Mouse (Mus musculus): Measurements from ENCODE around the gene Mov10. TPM values are rescaled to one million over a fixed set of nuclear protein-coding genes. Genes with fewer than 3 reads are reported as not detected.

Mov10 gene
- polyA plus RNA-seq, 1 experiment = 23.9 TPM

GRCm38 (mm10) chr3:104791671-104792070 lies 26.7 kb downstream of the Mov10 start:
- no peak for DNase-seq

DNA sequence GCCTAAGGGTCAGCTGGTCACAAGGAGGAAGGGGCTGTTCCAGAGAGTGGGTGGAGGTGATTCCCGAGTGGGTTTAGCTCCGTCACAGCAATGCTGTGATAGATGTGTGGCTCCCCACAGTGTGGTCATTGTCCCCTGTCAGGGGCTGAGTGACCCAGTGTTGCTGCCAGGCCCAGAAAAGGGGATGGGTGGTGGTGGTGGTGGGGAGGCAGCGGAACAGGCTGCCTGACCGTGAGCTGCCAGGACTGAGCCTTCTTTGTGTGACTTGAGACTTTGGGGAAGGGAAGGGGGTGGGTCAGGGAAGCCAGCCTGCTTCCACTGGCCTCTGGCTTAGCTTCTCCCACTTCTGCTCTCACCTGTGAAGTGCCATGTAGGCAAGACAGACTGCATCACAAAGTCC lies 27.3 kb downstream of the Mov10 start:
- Histone ChIP-seq H3K4me1 (replicated peaks; ENCODE audit: control insufficient read depth, insufficient read depth, low read length) (peaks cover 6% of the 10 kb centered on the region), H3K27me3 (ENCODE audit: control insufficient read depth, insufficient read depth, low read length) (peaks cover 6% of the 10 kb centered on the region; the same call in 1 of the 2 replicates), H3K4me3 (ENCODE audit: control insufficient read depth, insufficient read depth, low read length) (no peak overlapping the region), H3K27ac (ENCODE audit: control insufficient read depth, insufficient read depth, low read length) (no peak overlapping the region), H3K36me3 (ENCODE audit: control insufficient read depth, insufficient read depth, low read length) (peaks cover 7% of the 10 kb centered on the region)
- no peak for DNase-seq
- TF ChIP-seq CTCF (IDR thresholded peaks at IDR 0.05; ENCODE audit: borderline replicate concordance, control insufficient read depth, extremely low read depth, insufficient read depth, low read length, poor library complexity) (no peak), POLR2A (IDR thresholded peaks at IDR 0.05; ENCODE audit: control insufficient read depth, extremely low read depth, insufficient read depth, low read length, poor library complexity) (no peak)
- 74% methylated on average over 4 of the region's 4 CpGs for WGBS

More at GRCm38 (mm10) chr3:104791671-104792070, 26.7 kb downstream of the Mov10 start:
- H3K4me1 ChIP-seq (replicated peaks; ENCODE audit: control insufficient read depth, insufficient read depth, low read length) = peaks cover 6% of the 10 kb centered on the region
- H3K27ac ChIP-seq (ENCODE audit: control insufficient read depth, insufficient read depth, low read length) = no peak overlapping the region
- H3K27me3 ChIP-seq (ENCODE audit: control insufficient read depth, insufficient read depth, low read length) = peaks cover 6% of the 10 kb centered on the region; the same call in 1 of the 2 replicates
- TF ChIP-seq CTCF (IDR thresholded peaks at IDR 0.05; ENCODE audit: borderline replicate concordance, control insufficient read depth, extremely low read depth, insufficient read depth, low read length, poor library complexity) = no peak
- WGBS = 95% methylated on average over 8 of the region's 8 CpGs
- H3K4me3 ChIP-seq (ENCODE audit: control insufficient read depth, insufficient read depth, low read length) = no peak overlapping the region
- peaks cover 13% of the 10 kb centered on the region for H3K36me3 ChIP-seq (ENCODE audit: control insufficient read depth, insufficient read depth, low read length)

GRCm38 (mm10) chr3:104790401-104790937 lies 27.9 kb downstream of the Mov10 start:
- H3K4me1 ChIP-seq (replicated peaks; ENCODE audit: control insufficient read depth, insufficient read depth, low read length) = peaks cover 6% of the 10 kb centered on the region

DNA sequence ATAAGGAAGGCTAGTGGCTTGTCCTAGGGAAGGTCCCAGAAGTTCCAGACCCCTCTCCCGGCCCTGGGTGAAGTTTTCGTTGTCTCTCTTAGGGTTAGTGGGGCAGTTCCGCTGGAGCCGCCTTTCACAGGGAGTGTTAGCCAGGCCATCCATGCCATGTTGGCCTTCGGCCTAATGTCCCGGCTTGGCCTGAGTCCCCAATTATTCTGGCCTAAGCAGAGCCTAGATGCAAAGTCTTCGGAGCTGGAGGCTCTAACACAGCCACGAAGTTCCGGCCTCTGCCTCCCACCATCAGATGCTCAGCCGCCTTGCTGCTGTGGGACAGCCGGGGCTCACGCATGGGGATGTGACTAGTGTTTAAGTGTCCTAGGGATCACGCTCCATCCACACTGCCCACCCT lies 28.5 kb downstream of the Mov10 start:
- WGBS = 92% methylated on average over 13 of the region's 13 CpGs
- TF ChIP-seq CTCF (IDR thresholded peaks at IDR 0.05; ENCODE audit: borderline replicate concordance, control insufficient read depth, extremely low read depth, insufficient read depth, low read length, poor library complexity) (no peak), POLR2A (IDR thresholded peaks at IDR 0.05; ENCODE audit: control insufficient read depth, extremely low read depth, insufficient read depth, low read length, poor library complexity) (no peak)
- Histone ChIP-seq H3K4me1 (replicated peaks; ENCODE audit: control insufficient read depth, insufficient read depth, low read length) (peaks cover 6% of the 10 kb centered on the region), H3K27ac (ENCODE audit: control insufficient read depth, insufficient read depth, low read length) (no peak overlapping the region), H3K4me3 (ENCODE audit: control insufficient read depth, insufficient read depth, low read length) (no peak overlapping the region), H3K27me3 (ENCODE audit: control insufficient read depth, insufficient read depth, low read length) (peaks cover 6% of the 10 kb centered on the region; the same call in 1 of the 2 replicates), H3K36me3 (ENCODE audit: control insufficient read depth, insufficient read depth, low read length) (no peaks in the 10 kb centered on the region)
- DNase-seq = no peak

More at GRCm38 (mm10) chr3:104790401-104790937, 27.9 kb downstream of the Mov10 start:
- H3K27me3 ChIP-seq (ENCODE audit: control insufficient read depth, insufficient read depth, low read length) = peaks cover 6% of the 10 kb centered on the region; the same call in 1 of the 2 replicates
- 78% methylated on average over 6 of the region's 6 CpGs for WGBS
- peaks cover 2% of the 10 kb centered on the region for H3K36me3 ChIP-seq (ENCODE audit: control insufficient read depth, insufficient read depth, low read length)
- no peak for TF ChIP-seq POLR2A (IDR thresholded peaks at IDR 0.05; ENCODE audit: control insufficient read depth, extremely low read depth, insufficient read depth, low read length, poor library complexity)
- TF ChIP-seq CTCF (IDR thresholded peaks at IDR 0.05; ENCODE audit: borderline replicate concordance, control insufficient read depth, extremely low read depth, insufficient read depth, low read length, poor library complexity) = no peak
- no peak overlapping the region for H3K27ac ChIP-seq (ENCODE audit: control insufficient read depth, insufficient read depth, low read length)
- DNase-seq = no peak
- H3K4me3 ChIP-seq (ENCODE audit: control insufficient read depth, insufficient read depth, low read length) = no peak overlapping the region

DNA sequence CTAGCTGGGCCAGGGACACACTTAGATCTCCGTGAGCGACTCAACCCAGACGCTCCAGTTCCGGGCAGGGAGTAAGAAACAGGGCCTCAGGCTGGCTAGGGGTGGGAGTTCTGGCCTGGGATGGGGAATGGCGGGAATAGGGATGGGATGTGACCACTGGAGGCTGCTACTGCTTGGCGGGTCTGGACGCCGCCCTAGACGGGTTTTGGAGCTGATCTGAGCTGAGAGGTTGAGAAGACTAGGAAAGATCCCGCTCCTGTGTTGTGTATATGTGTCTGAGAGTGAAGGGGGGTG lies 29.1 kb downstream of the Mov10 start:
- WGBS = 48% methylated on average over 10 of the region's 10 CpGs
- TF ChIP-seq POLR2A (IDR thresholded peaks at IDR 0.05; ENCODE audit: control insufficient read depth, extremely low read depth, insufficient read depth, low read length, poor library complexity) (no peak), CTCF (IDR thresholded peaks at IDR 0.05; ENCODE audit: borderline replicate concordance, control insufficient read depth, extremely low read depth, insufficient read depth, low read length, poor library complexity) (no peak)
- H3K27me3 ChIP-seq (ENCODE audit: control insufficient read depth, insufficient read depth, low read length) = peaks cover 6% of the 10 kb centered on the region; the same call in 1 of the 2 replicates
- DNase-seq = no peak
- peaks cover 11% of the 10 kb centered on the region for H3K4me1 ChIP-seq (replicated peaks; ENCODE audit: control insufficient read depth, insufficient read depth, low read length)
- H3K27ac ChIP-seq (ENCODE audit: control insufficient read depth, insufficient read depth, low read length) = no peak overlapping the region
- H3K36me3 ChIP-seq (ENCODE audit: control insufficient read depth, insufficient read depth, low read length) = no peaks in the 10 kb centered on the region
- peak overlapping the region; percentile 44 for H3K4me3 ChIP-seq (ENCODE audit: control insufficient read depth, insufficient read depth, low read length)

DNA sequence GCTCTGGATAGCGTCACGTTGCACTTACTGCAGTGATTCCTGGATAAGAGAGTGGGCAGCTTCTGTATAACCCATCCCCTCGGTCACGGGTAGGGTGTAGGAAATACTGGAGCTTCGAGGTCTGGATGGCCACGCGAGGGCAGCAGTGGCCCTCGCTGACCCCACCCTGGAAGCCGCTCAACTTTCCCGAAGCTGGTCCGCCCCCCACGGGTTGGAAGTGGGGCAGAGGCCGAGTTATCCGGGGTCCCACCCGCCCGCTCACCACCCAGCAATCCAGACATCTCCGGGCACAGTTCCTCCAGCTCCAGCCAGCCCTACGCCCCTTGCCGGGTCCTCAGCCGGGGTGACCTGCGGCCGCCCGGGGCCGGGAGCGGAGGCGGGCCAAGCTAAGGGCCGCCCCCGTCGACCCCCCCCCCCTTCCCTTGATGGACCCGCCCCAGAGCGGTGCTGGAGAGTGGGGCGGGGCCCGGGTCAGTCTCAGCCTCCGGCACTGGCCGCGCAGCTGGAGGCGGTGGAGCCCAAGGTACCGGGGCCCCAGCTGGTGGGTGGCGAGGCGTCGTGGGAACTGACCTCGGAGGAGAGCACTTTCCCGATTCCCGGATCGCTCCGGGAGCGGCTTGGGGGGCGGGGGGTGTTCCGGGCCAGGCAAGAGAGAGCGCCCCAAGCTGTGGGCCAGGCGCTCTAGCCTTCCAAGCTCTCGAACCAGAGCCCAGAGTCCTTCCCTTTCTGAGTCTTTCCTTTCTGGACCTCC lies 29.6 kb downstream of the Mov10 start:
- H3K4me1 ChIP-seq (replicated peaks; ENCODE audit: control insufficient read depth, insufficient read depth, low read length) = peaks cover 15% of the 10 kb centered on the region
- WGBS = 3% methylated on average over 44 of the region's 52 CpGs
- DNase-seq = peak; percentile 26
- peak overlapping the region; percentile 44 for H3K4me3 ChIP-seq (ENCODE audit: control insufficient read depth, insufficient read depth, low read length)
- H3K27ac ChIP-seq (ENCODE audit: control insufficient read depth, insufficient read depth, low read length) = no peak overlapping the region
- H3K27me3 ChIP-seq (ENCODE audit: control insufficient read depth, insufficient read depth, low read length) = peaks cover 6% of the 10 kb centered on the region; the same call in 1 of the 2 replicates
- TF ChIP-seq CTCF (IDR thresholded peaks at IDR 0.05; ENCODE audit: borderline replicate concordance, control insufficient read depth, extremely low read depth, insufficient read depth, low read length, poor library complexity) (peak; percentile 53; the same call in 1 of the 2 replicates), POLR2A (IDR thresholded peaks at IDR 0.05; ENCODE audit: control insufficient read depth, extremely low read depth, insufficient read depth, low read length, poor library complexity) (0 out of 2 replicates have a peak, but pooled peaks have one; percentile 12)
- H3K36me3 ChIP-seq (ENCODE audit: control insufficient read depth, insufficient read depth, low read length) = no peaks in the 10 kb centered on the region
